Mouse (Mus musculus): ENCODE data around the gene Rpl5.

The Rpl5 gene

GRCm38 (mm10) chr5:107946475-107946874 is 46.2 kb downstream of the Rpl5 start:
- no peak for DNase-seq

GRCm38 (mm10) chr5:107947548-107947947 is 47.2 kb downstream of the Rpl5 start:
- DNase-seq, result peak; percentile 73

GRCm38 (mm10) chr5:107948899-107949298 is 48.6 kb downstream of the Rpl5 start:
- no peak for DNase-seq

- DNase-seq, result no peak
Measured at GRCm38 (mm10) chr5:107949607-107950006, 49.3 kb downstream of the Rpl5 start.

DNA sequence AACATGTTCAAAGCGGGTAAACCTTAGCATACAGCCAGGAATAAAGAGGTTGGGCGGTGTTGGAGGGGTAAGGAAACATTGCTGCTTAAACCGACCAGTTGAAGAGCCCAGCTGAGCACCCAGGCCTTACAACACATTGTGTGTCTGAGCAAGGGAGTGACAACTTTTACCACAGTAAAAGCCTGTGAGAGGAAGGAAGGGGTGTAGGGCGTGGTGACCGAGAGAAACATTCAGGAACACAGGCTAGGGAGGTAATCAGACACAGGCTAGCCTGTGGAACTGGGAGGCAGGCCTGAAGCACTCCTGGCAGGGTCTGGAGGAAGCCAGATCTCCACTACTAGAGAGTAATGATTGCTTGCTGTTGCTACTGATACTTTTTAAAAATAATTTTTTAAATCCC is 50.3 kb downstream of the Rpl5 start:
- DNase-seq, result no peak
